Mouse (Mus musculus): ENCODE measurements at regions not wholly inside any gene's neighbourhood (a gene's known extent, or its start where the extent isn't known, plus 50 kb on each side); places are given as distances from the start of the nearest gene placed in this dataset.

- TF ChIP-seq CTCF (conservative IDR thresholded peaks at IDR 0.05; ENCODE audit: insufficient read depth, insufficient read length, low read depth, low read length), result no peak
- no peak for TF ChIP-seq POLR2A (IDR thresholded peaks at IDR 0.05; ENCODE audit: low read depth, low read length)
These were observed 110.1 kb upstream of the Slc4a7 start for GRCm38 (mm10) chr14:14591939-14592338.
